Mouse (Mus musculus) forebrain, postnatal 0 days (tissue): ENCODE measurements around the gene Unc13d. TPM values are rescaled to one million over a fixed set of nuclear protein-coding genes. Genes with fewer than 3 reads are reported as not detected.

Experiments used
- ATAC-seq: fragments of 200-750 bp; cut with Nextera tagmentation; 2 replicates; pipeline ENCODE4 v1.8.0; 2017; ENCODE audit warnings: mild to moderate bottlenecking, moderate library complexity
- DNase-seq: peaks from one replicate; pipeline ENCODE4 v3.0.0-alpha.2; 2015
- H3K27ac ChIP-seq: fragments of 300-500 bp; sonication (generic); 2 replicates; pipeline ENCODE4 v1.5.1; 2014; ENCODE audit warnings: low read depth, mild to moderate bottlenecking, antibody characterized with exemption, low read length, moderate library complexity, mixed read lengths
- H3K27me3 ChIP-seq: fragments of 300-500 bp; sonication (generic); 2 replicates; pipeline ENCODE4 v1.6.1; 2014; ENCODE audit warnings: mild to moderate bottlenecking, low read length, mixed read lengths; ENCODE audit not compliant: insufficient read depth
- H3K36me3 ChIP-seq: fragments of 300-500 bp; sonication (generic); 2 replicates; pipeline ENCODE4 v1.6.1; 2014; ENCODE audit warnings: mild to moderate bottlenecking, moderate library complexity; ENCODE audit not compliant: insufficient read depth
- H3K4me1 ChIP-seq: fragments of 300-500 bp; sonication (generic); 2 replicates; pipeline ENCODE4 v1.6.1; 2014; ENCODE audit warnings: antibody characterized with exemption; ENCODE audit not compliant: insufficient read depth
- H3K4me2 ChIP-seq: fragments of 300-500 bp; sonication (generic); 2 replicates; pipeline ENCODE4 v1.6.1; 2014; ENCODE audit warnings: low read depth, mild to moderate bottlenecking, moderate library complexity
- H3K4me3 ChIP-seq: fragments of 300-500 bp; sonication (generic); 2 replicates; pipeline ENCODE4 v1.5.1; 2014; ENCODE audit warnings: low read depth, low read length, mixed read lengths
- H3K9ac ChIP-seq: fragments of 300-500 bp; sonication (generic); 2 replicates; pipeline ENCODE4 v1.6.1; 2014; ENCODE audit warnings: mild to moderate bottlenecking
- H3K9me3 ChIP-seq: fragments of 300-500 bp; sonication (generic); 2 replicates; pipeline ENCODE4 v1.6.1; 2016; ENCODE audit warnings: low read length
- CTCF ChIP-seq: sonication (generic); IDR thresholded peaks from 2 replicates; pipeline ENCODE4 v1.5.1; 2016; ENCODE audit warnings: antibody characterized with exemption, control low read depth, low read depth
- WGBS: fragments of 180-500 bp; shearing (Covaris S2); extraction: QIAGEN DNeasy Blood & Tissue Kit; methylation state at CpG from one replicate; pipeline ENCODE4 v1.1.7; 2014; 5-methylcytosine and 5-hydroxymethylcytosine counted together
- polyA plus RNA-seq: library from polyadenylated mRNA; unstranded; fragments of >200 nt; fragmentation: Nextera tagmentation; extraction: Ambion mirVana; gene quantifications from 2 replicates; pipeline ENCODE4 v1.2.1, GENCODE M21; 2015
- total RNA-seq: library from RNA; depleted of rRNA; stranded (reverse); fragments of >200 nt; gene quantifications from 2 replicates; pipeline ENCODE4 v1.2.3, GENCODE M21; 2014

The Unc13d gene
- total and polyA plus RNA-seq, 2 experiments from 2014 or later = 0.58 to 0.86 TPM

- 94% methylated on average over 6 of the region's 6 CpGs for WGBS
- no peak for TF ChIP-seq CTCF
- DNase-seq (no peak), ATAC-seq (no peak)
- H3K9me3 ChIP-seq = no peaks in the 10 kb centered on the region
- H3K4me1 ChIP-seq = 0 out of 2 replicates have a peak, but pooled peaks cover 4% of the 10 kb centered on the region
- no peak overlapping the region for H3K4me3 ChIP-seq
- H3K36me3 ChIP-seq = peaks cover 45% of the 10 kb centered on the region
- H3K9ac ChIP-seq = no peak overlapping the region
- no peak overlapping the region for H3K4me2 ChIP-seq
- H3K27me3 ChIP-seq = no peaks in the 10 kb centered on the region
- H3K27ac ChIP-seq = no peak overlapping the region
Observed at GRCm38 (mm10) chr11:116084166-116084565, 6.4 kb upstream of the Unc13d start.

DNA sequence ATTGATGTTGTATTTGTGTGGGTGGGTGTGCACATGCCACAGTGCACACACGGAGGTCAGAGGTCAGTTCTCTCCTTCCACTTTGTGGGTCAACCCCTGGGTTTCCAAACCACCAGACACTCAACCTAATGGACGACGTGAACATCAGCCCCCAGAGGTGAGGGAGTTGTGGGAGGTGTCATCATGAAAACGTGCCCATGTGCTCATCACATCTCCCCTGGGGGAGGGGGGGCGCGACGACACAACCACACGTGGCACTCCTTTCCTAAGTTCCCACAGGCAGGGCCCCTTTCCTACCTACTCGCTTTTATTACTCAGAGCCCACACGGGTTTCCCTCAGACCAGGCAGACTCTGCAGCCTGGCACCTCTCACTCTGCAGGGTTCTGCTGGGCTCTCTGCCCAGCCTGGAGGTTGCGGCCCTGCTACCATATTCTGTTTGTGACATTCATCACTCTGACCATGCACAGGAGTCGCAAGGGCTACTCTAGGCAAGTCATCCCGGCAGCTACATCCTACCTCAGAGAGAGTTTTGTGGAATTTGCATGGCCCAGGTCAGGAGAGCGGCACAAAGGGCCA, 5.4 kb upstream of the Unc13d start:
- Histone ChIP-seq H3K9me3 (no peaks in the 10 kb centered on the region), H3K36me3 (peaks cover 51% of the 10 kb centered on the region), H3K4me1 (0 out of 2 replicates have a peak, but pooled peaks cover 4% of the 10 kb centered on the region), H3K27me3 (no peaks in the 10 kb centered on the region), H3K27ac (no peak overlapping the region), H3K4me3 (no peak overlapping the region), H3K9ac (no peak overlapping the region), H3K4me2 (no peak overlapping the region)
- ATAC-seq (no peak), DNase-seq (no peak)
- no peak for TF ChIP-seq CTCF
- WGBS = 91% methylated on average over 14 of the region's 14 CpGs

- H3K27ac ChIP-seq = no peak overlapping the region
- no peak overlapping the region for H3K4me2 ChIP-seq
- DNase-seq (no peak), ATAC-seq (no peak)
- peak; percentile 43 for TF ChIP-seq CTCF
- H3K4me3 ChIP-seq = no peak overlapping the region
- WGBS = 69% methylated on average over 6 of the region's 6 CpGs
- H3K27me3 ChIP-seq = no peaks in the 10 kb centered on the region
- H3K9me3 ChIP-seq = no peaks in the 10 kb centered on the region
- H3K36me3 ChIP-seq = peaks cover 51% of the 10 kb centered on the region
- 0 out of 2 replicates have a peak, but pooled peaks cover 4% of the 10 kb centered on the region for H3K4me1 ChIP-seq
- no peak overlapping the region for H3K9ac ChIP-seq
Observed at GRCm38 (mm10) chr11:116081081-116081480, 3.3 kb upstream of the Unc13d start.

GRCm38 (mm10) chr11:116079511-116079910, 1.8 kb upstream of the Unc13d start:
- no peak for TF ChIP-seq CTCF
- Histone ChIP-seq H3K4me2 (no peak overlapping the region), H3K27me3 (no peaks in the 10 kb centered on the region), H3K36me3 (peaks cover 51% of the 10 kb centered on the region), H3K27ac (no peak overlapping the region), H3K4me1 (0 out of 2 replicates have a peak, but pooled peaks cover 3% of the 10 kb centered on the region), H3K9ac (no peak overlapping the region), H3K4me3 (no peak overlapping the region), H3K9me3 (no peaks in the 10 kb centered on the region)
- DNase-seq (no peak), ATAC-seq (no peak)
- 69% methylated on average over 10 of the region's 10 CpGs for WGBS

- H3K4me1 ChIP-seq = 0 out of 2 replicates have a peak, but pooled peaks cover 3% of the 10 kb centered on the region
- H3K36me3 ChIP-seq = peaks cover 50% of the 10 kb centered on the region
- H3K9me3 ChIP-seq = no peaks in the 10 kb centered on the region
- H3K27ac ChIP-seq = no peak overlapping the region
- no peak overlapping the region for H3K4me2 ChIP-seq
- ATAC-seq (no peak), DNase-seq (no peak)
- no peak overlapping the region for H3K9ac ChIP-seq
- TF ChIP-seq CTCF = no peak
- WGBS = 51% methylated on average over 10 of the region's 10 CpGs
- no peaks in the 10 kb centered on the region for H3K27me3 ChIP-seq
- no peak overlapping the region for H3K4me3 ChIP-seq
Observed at GRCm38 (mm10) chr11:116078676-116079320, 1.0 kb upstream of the Unc13d start.

DNA sequence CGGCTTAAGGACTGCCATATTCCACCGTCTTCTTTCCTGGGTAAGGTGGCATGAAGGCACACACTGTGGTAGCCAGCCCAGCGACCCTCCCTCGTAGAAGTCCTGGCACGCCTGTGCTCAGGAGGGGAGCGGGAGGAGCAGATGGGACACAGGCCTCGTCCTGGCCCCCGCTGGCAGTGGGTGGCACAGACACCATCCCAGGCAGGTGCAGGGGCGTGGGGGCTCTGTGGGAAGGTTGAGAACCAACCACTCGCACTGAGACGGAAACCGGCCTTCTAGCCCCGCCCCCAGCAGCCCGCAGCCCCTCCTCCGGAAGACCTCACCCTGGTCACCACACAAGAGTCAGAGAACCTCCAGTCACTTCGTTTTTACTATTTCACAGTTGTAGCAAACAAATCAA, 460 bp upstream of the Unc13d start:
- no peak for DNase-seq
- H3K9me3 ChIP-seq = no peaks in the 10 kb centered on the region
- peaks cover 44% of the 10 kb centered on the region for H3K36me3 ChIP-seq
- ATAC-seq = peak; percentile 43; the same call in 1 of the 2 replicates
- H3K27ac ChIP-seq = no peak overlapping the region
- H3K9ac ChIP-seq = 0 out of 2 replicates have a peak overlapping the region, but pooled peaks have one; percentile 14
- no peak overlapping the region for H3K4me3 ChIP-seq
- H3K4me2 ChIP-seq = 0 out of 2 replicates have a peak overlapping the region, but pooled peaks have one; percentile 19
- 0 out of 2 replicates have a peak, but pooled peaks cover 3% of the 10 kb centered on the region for H3K4me1 ChIP-seq
- H3K27me3 ChIP-seq = no peaks in the 10 kb centered on the region
- WGBS = 12% methylated on average over 16 of the region's 16 CpGs
- TF ChIP-seq CTCF = no peak

DNA sequence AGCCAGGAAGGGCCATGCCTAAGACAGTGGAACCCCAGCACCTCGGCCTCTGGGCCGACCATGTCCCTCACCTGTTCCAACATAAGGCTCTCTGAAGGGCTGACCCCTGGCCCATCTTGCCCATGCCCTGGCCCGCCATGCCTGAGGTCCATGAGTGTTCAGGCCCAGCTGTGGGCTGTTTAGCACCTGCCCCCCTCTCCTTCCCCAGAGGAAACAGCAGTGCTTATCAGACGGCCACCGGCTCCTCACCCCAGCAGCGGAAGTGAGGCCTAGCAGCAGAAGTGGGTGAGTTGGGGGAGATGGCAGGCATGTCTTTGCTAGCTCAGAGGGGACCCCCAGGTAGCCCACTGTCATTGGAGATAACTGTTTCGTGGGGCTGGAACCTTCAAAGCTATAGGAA, 925 bp downstream of the Unc13d start:
- H3K27ac ChIP-seq = no peak overlapping the region
- ATAC-seq = no peak
- H3K4me3 ChIP-seq = no peak overlapping the region
- no peaks in the 10 kb centered on the region for H3K27me3 ChIP-seq
- H3K9ac ChIP-seq = no peak overlapping the region
- H3K4me1 ChIP-seq = 0 out of 2 replicates have a peak, but pooled peaks cover 3% of the 10 kb centered on the region
- no peak overlapping the region for H3K4me2 ChIP-seq
- H3K9me3 ChIP-seq = no peaks in the 10 kb centered on the region
- no peak for TF ChIP-seq CTCF
- DNase-seq = no peak
- H3K36me3 ChIP-seq = peaks cover 32% of the 10 kb centered on the region
- 88% methylated on average over 7 of the region's 7 CpGs for WGBS
